Mouse (Mus musculus): Measurements from ENCODE around the gene Gadl1.

GRCm38 (mm10) chr9:116115875-116116274 is 206.6 kb downstream of the Gadl1 start:
- TF ChIP-seq GABPA (IDR thresholded peaks at IDR 0.05; ENCODE audit: insufficient replicate concordance, low read depth, low read length) (no peak), CHD2 (IDR thresholded peaks at IDR 0.05; ENCODE audit: low read length) (no peak), ELF1 (IDR thresholded peaks at IDR 0.05; ENCODE audit: low read depth, low read length) (no peak), UBTF (IDR thresholded peaks at IDR 0.05; ENCODE audit: low read depth, low read length) (no peak), POLR2A (IDR thresholded peaks at IDR 0.05; ENCODE audit: low read depth, low read length) (no peak), MEF2A (IDR thresholded peaks at IDR 0.05; ENCODE audit: borderline replicate concordance, low read depth, low read length) (no peak), KAT2A (IDR thresholded peaks at IDR 0.05; ENCODE audit: insufficient replicate concordance, low read length) (no peak), MXI1 (IDR thresholded peaks at IDR 0.05; ENCODE audit: low read depth, low read length) (no peak), CTCF (conservative IDR thresholded peaks at IDR 0.05 in 1 of 2, IDR thresholded peaks at IDR 0.05 in 1 of 2; ENCODE audit: low read depth in 2 of 2, low read length in 2 of 2) (no peak), ZC3H11A (IDR thresholded peaks at IDR 0.05; ENCODE audit: low read depth, low read length) (no peak), RCOR1 (conservative IDR thresholded peaks at IDR 0.05; ENCODE audit: low read depth, low read length) (no peak), MAX (IDR thresholded peaks at IDR 0.05; ENCODE audit: low read length) (no peak), POLR2AphosphoS2 (IDR thresholded peaks at IDR 0.05; ENCODE audit: low read depth, low read length) (no peak)
